Mouse (Mus musculus) stomach, embryonic 16.5 days (tissue): Measurements from ENCODE around the gene Fam234a. TPM values are rescaled to one million over a fixed set of nuclear protein-coding genes. Genes with fewer than 3 reads are reported as not detected.
"Not testable (repeated sequence)": the region's sequence is repeated elsewhere in the genome, so short reads cannot be mapped to it uniquely, and the experiment has no call there.

ENCODE experiments used
- ATAC-seq: fragments of 200-750 bp; cut with Nextera tagmentation; 2 replicates; pipeline ENCODE4 v1.8.0; 2017; ENCODE audit warnings: moderate number of reproducible peaks, moderate TSS enrichment; ENCODE audit not compliant: insufficient read depth, low FRiP score
- H3K27ac ChIP-seq: fragments of 300-500 bp; sonication (generic); 2 replicates; pipeline ENCODE4 v1.5.1; 2014; ENCODE audit warnings: low read length
- H3K27me3 ChIP-seq: fragments of 300-500 bp; sonication (generic); 2 replicates; pipeline ENCODE4 v1.6.1; 2014; ENCODE audit warnings: low read length, control low read depth, mixed read lengths; ENCODE audit not compliant: control insufficient read depth, insufficient read depth
- H3K36me3 ChIP-seq: fragments of 300-500 bp; sonication (generic); 2 replicates; pipeline ENCODE4 v1.6.1; 2014; ENCODE audit warnings: low read length; ENCODE audit not compliant: control insufficient read depth, insufficient read depth
- H3K4me1 ChIP-seq: fragments of 300-500 bp; sonication (generic); 2 replicates; pipeline ENCODE4 v1.6.1; 2014; ENCODE audit warnings: low read length, control low read depth, mixed read lengths; ENCODE audit not compliant: control insufficient read depth, insufficient read depth
- H3K4me2 ChIP-seq: fragments of 300-500 bp; sonication (generic); 2 replicates; pipeline ENCODE4 v1.6.1; 2014; ENCODE audit warnings: low read depth, low read length, mixed read lengths
- H3K4me3 ChIP-seq: fragments of 300-500 bp; sonication (generic); replicated peaks from 2 replicates; pipeline ENCODE4 v1.5.1; 2014; ENCODE audit warnings: mild to moderate bottlenecking, low read length
- H3K9ac ChIP-seq: fragments of 300-500 bp; sonication (generic); 2 replicates; pipeline ENCODE4 v1.6.1; 2014; ENCODE audit warnings: low read length
- H3K9me3 ChIP-seq: fragments of 300-500 bp; sonication (generic); replicated peaks from 2 replicates; pipeline ENCODE4 v1.6.1; 2016; ENCODE audit warnings: low read length, control low read depth; ENCODE audit not compliant: control insufficient read depth
- WGBS: fragments of 180-500 bp; shearing (Covaris S2); extraction: QIAGEN DNeasy Blood & Tissue Kit; methylation state at CpG from one replicate; pipeline ENCODE4 v1.1.7; 2014; 5-methylcytosine and 5-hydroxymethylcytosine counted together
- polyA plus RNA-seq: library from polyadenylated mRNA; unstranded; fragments of >200 nt; fragmentation: Nextera tagmentation; extraction: Ambion mirVana; gene quantifications from 2 replicates; pipeline ENCODE4 v1.2.1, GENCODE M21; 2015

Fam234a gene
- polyA plus RNA-seq, 1 experiment from 2014 or later = 89.0 TPM

DNA sequence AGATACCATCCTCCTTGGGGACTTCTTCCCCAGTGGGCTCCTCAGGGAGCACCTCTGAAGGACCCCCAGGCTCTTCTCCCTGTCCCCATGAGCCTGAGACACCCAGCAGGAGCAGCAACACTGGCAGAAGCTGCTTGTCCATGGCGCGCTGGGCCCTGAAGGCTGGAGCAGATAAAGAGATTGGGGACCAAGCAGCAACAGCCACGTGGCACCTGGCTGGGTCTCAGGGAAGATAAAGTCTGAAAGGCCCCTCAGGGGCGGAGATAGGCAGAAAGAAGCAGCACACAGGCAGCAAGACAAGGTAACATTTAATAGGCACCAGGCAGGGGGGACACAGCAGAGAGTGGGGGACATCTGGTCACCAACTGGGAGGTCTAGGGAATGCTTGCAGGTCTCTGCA lies 45.1 kb downstream of the Fam234a start, which contains the start of gene Pdia2:
Gene Pdia2 (minus strand): TSS at position 196 of the 400 bp plus-strand sequence.
- Histone ChIP-seq H3K4me1 (peaks cover 15% of the 10 kb centered on the region), H3K27me3 (peaks cover 13% of the 10 kb centered on the region), H3K4me3 (no peak within 1 kb of the TSS), H3K27ac (peak within 1 kb of the TSS; percentile 27; the same call in 1 of the 2 replicates), H3K4me2 (no peak within 1 kb of the TSS; the same call in 1 of the 2 replicates), H3K9me3 (no peaks in the 10 kb centered on the region), H3K36me3 (peaks cover 25% of the 10 kb centered on the region), H3K9ac (no peak within 1 kb of the TSS; the same call in 1 of the 2 replicates)
- 62% methylated on average over 4 of the region's 4 CpGs for WGBS
- no peak for ATAC-seq

- Histone ChIP-seq H3K9ac (no peak overlapping the region), H3K9me3 (no peaks in the 10 kb centered on the region), H3K4me1 (no peaks in the 10 kb centered on the region), H3K27me3 (no peaks in the 10 kb centered on the region), H3K4me3 (no peak overlapping the region), H3K36me3 (peaks cover 40% of the 10 kb centered on the region), H3K27ac (no peak overlapping the region), H3K4me2 (no peak overlapping the region)
- WGBS = 96% methylated on average over 15 of the region's 15 CpGs
- no peak for ATAC-seq
Measured at GRCm38 (mm10) chr17:26192481-26193190, 51.4 kb downstream of the Fam234a start.

DNA sequence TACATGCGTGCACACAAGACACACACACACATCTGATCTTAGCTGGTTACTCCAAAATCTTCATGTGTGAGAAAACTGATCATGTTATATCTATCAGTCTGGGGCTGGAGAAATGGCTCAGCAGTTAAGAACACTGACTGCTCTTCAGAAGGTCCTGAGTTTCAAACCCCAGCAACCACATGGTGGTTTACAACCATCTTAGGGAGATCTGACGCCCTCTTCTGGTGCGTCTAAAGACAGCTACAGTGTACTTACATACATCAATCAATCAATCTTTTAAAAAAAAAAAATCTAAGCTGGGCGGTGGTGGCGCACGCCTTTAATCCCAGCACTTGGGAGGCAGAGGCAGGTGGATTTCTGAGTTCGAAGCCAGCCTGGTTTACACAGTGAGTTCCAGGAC lies 52.6 kb downstream of the Fam234a start:
- WGBS = 87% methylated on average over 7 of the region's 7 CpGs
- not testable (repeated sequence) for H3K27me3 ChIP-seq, H3K27ac ChIP-seq, H3K4me1 ChIP-seq, H3K9ac ChIP-seq, H3K4me3 ChIP-seq, H3K9me3 ChIP-seq, H3K4me2 ChIP-seq, ATAC-seq
- H3K36me3 ChIP-seq = peaks cover 30% of the 10 kb centered on the region; the same call in 1 of the 2 replicates

GRCm38 (mm10) chr17:26188091-26188805 lies 55.8 kb downstream of the Fam234a start:
- 94% methylated on average over 11 of the region's 11 CpGs for WGBS

DNA sequence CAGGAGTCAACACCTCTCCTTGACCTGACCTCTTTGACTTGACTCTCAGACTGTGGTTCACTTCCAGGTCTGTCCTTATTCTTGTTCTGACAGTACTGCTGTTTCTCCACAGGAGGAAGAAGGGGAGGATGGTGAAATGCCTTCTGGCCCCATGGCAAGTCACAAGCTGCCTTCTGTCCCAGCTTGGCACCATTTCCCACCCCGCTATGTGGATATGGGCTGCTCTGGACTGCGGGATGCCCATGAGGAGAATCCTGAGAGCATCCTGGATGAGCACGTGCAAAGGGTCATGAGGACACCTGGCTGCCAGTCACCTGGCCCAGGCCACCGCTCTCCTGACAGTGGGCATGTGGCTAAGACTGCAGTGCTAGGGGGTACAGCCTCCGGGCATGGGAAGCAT lies 56.5 kb downstream of the Fam234a start:
- no peak overlapping the region for H3K4me2 ChIP-seq
- ATAC-seq = no peak
- no peak overlapping the region for H3K9ac ChIP-seq
- peaks cover 13% of the 10 kb centered on the region; the same call in 1 of the 2 replicates for H3K36me3 ChIP-seq
- 95% methylated on average over 5 of the region's 5 CpGs for WGBS
- H3K9me3 ChIP-seq = no peaks in the 10 kb centered on the region
- no peaks in the 10 kb centered on the region for H3K4me1 ChIP-seq
- no peak overlapping the region for H3K27ac ChIP-seq
- H3K4me3 ChIP-seq = no peak overlapping the region
- no peaks in the 10 kb centered on the region for H3K27me3 ChIP-seq

More at GRCm38 (mm10) chr17:26188091-26188805, 55.8 kb downstream of the Fam234a start:
- no peak overlapping the region for H3K27ac ChIP-seq
- H3K4me1 ChIP-seq = no peaks in the 10 kb centered on the region
- H3K27me3 ChIP-seq = no peaks in the 10 kb centered on the region
- H3K4me2 ChIP-seq = no peak overlapping the region
- no peak overlapping the region for H3K9ac ChIP-seq
- no peak overlapping the region for H3K4me3 ChIP-seq
- no peaks in the 10 kb centered on the region for H3K9me3 ChIP-seq
- ATAC-seq = no peak
- H3K36me3 ChIP-seq = peaks cover 14% of the 10 kb centered on the region; the same call in 1 of the 2 replicates

GRCm38 (mm10) chr17:26181179-26181578 lies 62.9 kb downstream of the Fam234a start:
- 0 out of 2 replicates have a peak, but pooled peaks cover 3% of the 10 kb centered on the region for H3K36me3 ChIP-seq
- no peak overlapping the region for H3K27ac ChIP-seq
- H3K4me3 ChIP-seq = no peak overlapping the region
- no peaks in the 10 kb centered on the region for H3K27me3 ChIP-seq
- no peak for ATAC-seq
- H3K4me1 ChIP-seq = no peaks in the 10 kb centered on the region
- H3K9ac ChIP-seq = no peak overlapping the region
- H3K4me2 ChIP-seq = no peak overlapping the region
- WGBS = 88% methylated on average over 3 of the region's 3 CpGs
- no peaks in the 10 kb centered on the region for H3K9me3 ChIP-seq

- H3K9ac ChIP-seq = no peak overlapping the region
- no peaks in the 10 kb centered on the region for H3K27me3 ChIP-seq
- H3K36me3 ChIP-seq = peaks cover 6% of the 10 kb centered on the region; the same call in 1 of the 2 replicates
- no peaks in the 10 kb centered on the region for H3K9me3 ChIP-seq
- H3K4me2 ChIP-seq = no peak overlapping the region
- no peak overlapping the region for H3K4me3 ChIP-seq
- H3K27ac ChIP-seq = no peak overlapping the region
- ATAC-seq = no peak
- H3K4me1 ChIP-seq = no peaks in the 10 kb centered on the region
Measured at GRCm38 (mm10) chr17:26178611-26179010, 65.4 kb downstream of the Fam234a start.

GRCm38 (mm10) chr17:26175248-26175647 lies 68.8 kb downstream of the Fam234a start:
- not testable (repeated sequence) for ATAC-seq, H3K4me2 ChIP-seq, H3K4me1 ChIP-seq, H3K27ac ChIP-seq, H3K9ac ChIP-seq, H3K9me3 ChIP-seq, H3K36me3 ChIP-seq, H3K27me3 ChIP-seq, H3K4me3 ChIP-seq
- 81% methylated on average over 2 of the region's 2 CpGs for WGBS

DNA sequence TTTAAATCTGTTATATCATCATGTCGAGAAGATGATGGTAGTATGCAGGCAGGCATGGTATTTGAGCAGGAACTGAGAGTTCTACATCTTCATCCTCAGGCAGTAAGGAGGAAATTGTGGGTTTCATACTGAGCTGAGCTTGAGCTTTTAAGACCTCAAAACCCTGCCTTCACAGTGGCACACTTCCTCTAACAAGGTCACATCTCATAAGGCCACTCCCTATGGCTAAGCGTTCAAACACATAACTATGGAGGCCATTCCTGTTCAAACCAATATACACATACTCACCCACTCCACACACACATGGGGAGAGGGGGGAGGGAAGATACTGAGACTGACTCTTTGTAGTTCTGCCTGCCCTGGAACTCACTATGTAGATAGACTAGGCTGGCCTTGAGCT lies 76.0 kb downstream of the Fam234a start:
- Histone ChIP-seq H3K4me1 (no peaks in the 10 kb centered on the region), H3K4me2 (no peak overlapping the region), H3K27me3 (no peaks in the 10 kb centered on the region), H3K4me3 (no peak overlapping the region), H3K9ac (no peak overlapping the region), H3K36me3 (no peaks in the 10 kb centered on the region), H3K27ac (no peak overlapping the region), H3K9me3 (no peaks in the 10 kb centered on the region)
- 81% methylated on average over 2 of the region's 2 CpGs for WGBS
- 0 out of 2 replicates have a peak, but pooled peaks have one; percentile 44 for ATAC-seq
